Mouse (Mus musculus) CD4-positive, CD25-positive, alpha-beta regulatory T cell, adult 9 weeks (primary cell): ENCODE data around the gene Gm10139. TPM values are rescaled to one million over a fixed set of nuclear protein-coding genes. Genes with fewer than 3 reads are reported as not detected.

Experiments used
- polyA plus RNA-seq: library from polyadenylated mRNA; unstranded; fragments of 100-300 nt; shearing (Covaris generic); gene quantifications from one replicate; pipeline ENCODE4 v1.2.1, GENCODE M21; 2017

Gene Gm10139
- polyA plus RNA-seq: not detected

DNA sequence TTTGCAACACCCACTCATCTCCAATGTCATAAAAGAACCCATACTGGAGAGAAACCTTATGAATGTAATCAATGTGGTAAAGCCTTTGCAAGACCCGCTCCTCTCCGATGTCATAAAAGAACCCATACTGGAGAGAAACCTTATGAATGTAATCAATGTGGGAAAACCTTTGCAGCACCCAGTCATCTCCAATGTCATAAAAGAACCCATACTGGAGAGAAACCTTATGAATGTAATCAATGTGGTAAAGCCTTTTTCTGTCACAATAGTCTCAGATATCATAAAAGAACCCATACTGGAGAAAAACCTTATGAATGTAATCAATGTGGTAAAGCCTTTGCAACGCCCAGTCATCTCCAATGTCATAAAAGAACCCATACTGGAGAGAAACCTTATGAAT lies at the start of gene Gm10139:
Gm10139 (plus strand) TSS at position 301 of the 400 bp plus-strand sequence.

Other genes with a start within 250 kb of the Gm10139 start
- 16.6 TPM for gene Zfp369, start 233.9 kb upstream of the Gm10139 start, polyA plus RNA-seq